Mouse (Mus musculus): Measurements from ENCODE around the gene Ms4a4c.

DNA sequence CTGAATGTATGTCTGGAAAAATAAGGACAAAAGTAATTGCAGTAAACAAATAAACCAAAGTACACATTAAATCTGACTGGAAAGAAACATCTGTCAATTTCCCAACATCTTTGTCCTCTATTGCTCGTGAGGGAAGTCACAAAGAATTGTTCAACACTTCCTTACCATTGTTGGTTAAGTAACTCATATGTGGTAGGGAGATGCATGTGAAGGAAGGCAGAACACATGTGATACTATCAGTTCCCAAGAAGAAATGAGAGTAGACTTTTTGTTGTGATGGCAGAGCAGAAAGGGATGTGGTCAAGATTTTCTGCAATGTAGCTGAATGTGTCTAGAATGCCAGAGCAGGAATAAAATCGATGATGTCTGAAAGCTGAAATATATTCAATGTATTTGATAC is 28.2 kb upstream of the Ms4a4c start:
- no peak for TF ChIP-seq POLR2A (IDR thresholded peaks at IDR 0.05; ENCODE audit: low read depth, low read length)
- TF ChIP-seq CTCF (IDR thresholded peaks at IDR 0.05; ENCODE audit: borderline replicate concordance, insufficient read depth, low read length) = no peak
